Mouse (Mus musculus): ENCODE data around the gene Etl4. TPM values are rescaled to one million over a fixed set of nuclear protein-coding genes. Genes with fewer than 3 reads are reported as not detected.
A peak's percentile ranks its signal among the peaks of the same experiment; 100 is the strongest.

Etl4 gene
- total RNA-seq, 2 experiments from 2014 or later = 57.5 to 85.3 TPM

GRCm38 (mm10) chr2:20525879-20526593, 616.5 kb downstream of the Etl4 start:
- intact Hi-C loops (cut with DNase I) = no loop called here
- peak; percentile 34 for TF ChIP-seq CTCF (IDR thresholded peaks at IDR 0.05)
- Histone ChIP-seq H3K27ac (peak overlapping the region; percentile 73), H3K4me3 (no peak overlapping the region; the same call in 1 of the 2 replicates)
- DNase-seq = no peak

GRCm38 (mm10) chr2:20526856-20527255, 617.3 kb downstream of the Etl4 start:
- no peak for DNase-seq
- TF ChIP-seq CTCF (IDR thresholded peaks at IDR 0.05) = no peak
- intact Hi-C loops (cut with DNase I) = no loop called here
- peak overlapping the region; percentile 73 for H3K27ac ChIP-seq
- H3K4me3 ChIP-seq = no peak overlapping the region

GRCm38 (mm10) chr2:20532623-20533022, 623.0 kb downstream of the Etl4 start:
- Histone ChIP-seq H3K4me3 (no peak overlapping the region), H3K27ac (no peak overlapping the region)
- no peak for DNase-seq
- TF ChIP-seq CTCF (IDR thresholded peaks at IDR 0.05) = no peak
- intact Hi-C loops (cut with DNase I) = no loop called here

- intact Hi-C loops (cut with DNase I) = no loop called here
- no peak overlapping the region for H3K27ac ChIP-seq
Measured at GRCm38 (mm10) chr2:20537785-20538184, 628.2 kb downstream of the Etl4 start.

GRCm38 (mm10) chr2:20538871-20539270, 629.3 kb downstream of the Etl4 start:
- DNase-seq = no peak
- intact Hi-C loops (cut with DNase I) = no loop called here
- no peak for TF ChIP-seq CTCF (IDR thresholded peaks at IDR 0.05)
- Histone ChIP-seq H3K27ac (no peak overlapping the region), H3K4me3 (no peak overlapping the region)

More at GRCm38 (mm10) chr2:20537785-20538184, 628.2 kb downstream of the Etl4 start:
- no peak overlapping the region for H3K4me3 ChIP-seq
- TF ChIP-seq CTCF (IDR thresholded peaks at IDR 0.05) = no peak
- DNase-seq = no peak

GRCm38 (mm10) chr2:20541261-20541660, 631.7 kb downstream of the Etl4 start:
- no peak for DNase-seq
- intact Hi-C loops (cut with DNase I) = no loop called here
- H3K27ac ChIP-seq = no peak overlapping the region
- no peak overlapping the region for H3K4me3 ChIP-seq
- no peak for TF ChIP-seq CTCF (IDR thresholded peaks at IDR 0.05)

GRCm38 (mm10) chr2:20542286-20542685, 632.7 kb downstream of the Etl4 start:
- TF ChIP-seq CTCF (IDR thresholded peaks at IDR 0.05) = no peak
- intact Hi-C loops (cut with DNase I) = no loop called here

GRCm38 (mm10) chr2:20545624-20546023, 636.0 kb downstream of the Etl4 start:
- no peak for TF ChIP-seq CTCF (IDR thresholded peaks at IDR 0.05)
- H3K27ac ChIP-seq = 0 out of 2 replicates have a peak overlapping the region, but pooled peaks have one; percentile 56
- intact Hi-C loops (cut with DNase I) = no loop called here
- H3K4me3 ChIP-seq = no peak overlapping the region
- no peak for DNase-seq

More at GRCm38 (mm10) chr2:20542286-20542685, 632.7 kb downstream of the Etl4 start:
- no peak for DNase-seq
- Histone ChIP-seq H3K4me3 (no peak overlapping the region), H3K27ac (no peak overlapping the region)

- intact Hi-C loops (cut with DNase I) = no loop called here
- Histone ChIP-seq H3K27ac (peak overlapping the region; percentile 56), H3K4me3 (peak overlapping the region; percentile 38)
- no peak for DNase-seq
- TF ChIP-seq CTCF (IDR thresholded peaks at IDR 0.05) = no peak
Measured at GRCm38 (mm10) chr2:20546496-20547348, 637.1 kb downstream of the Etl4 start.

GRCm38 (mm10) chr2:20547349-20547677, 637.7 kb downstream of the Etl4 start:
- DNase-seq = no peak
- intact Hi-C loops (cut with DNase I) = no loop called here
- TF ChIP-seq CTCF (IDR thresholded peaks at IDR 0.05) = no peak
- peak overlapping the region; percentile 38 for H3K4me3 ChIP-seq
- H3K27ac ChIP-seq = peak overlapping the region; percentile 56; the same call in 1 of the 2 replicates

GRCm38 (mm10) chr2:20547686-20548624, 638.4 kb downstream of the Etl4 start:
- H3K4me3 ChIP-seq = peak overlapping the region; percentile 38
- TF ChIP-seq CTCF (IDR thresholded peaks at IDR 0.05) = no peak
- DNase-seq = no peak
- no peak overlapping the region for H3K27ac ChIP-seq
- intact Hi-C loops (cut with DNase I) = no loop called here

- no peak overlapping the region for H3K27ac ChIP-seq
- no peak for TF ChIP-seq CTCF (IDR thresholded peaks at IDR 0.05)
- H3K4me3 ChIP-seq = no peak overlapping the region
- DNase-seq = no peak
- intact Hi-C loops (cut with DNase I) = no loop called here
Measured at GRCm38 (mm10) chr2:20549065-20549464, 639.5 kb downstream of the Etl4 start.

Data from gastrocnemius, adult 2 months (tissue).